Mouse (Mus musculus): ENCODE data around the gene 1700003E16Rik. TPM values are rescaled to one million over a fixed set of nuclear protein-coding genes. Genes with fewer than 3 reads are reported as not detected.

The 1700003E16Rik gene
- polyA plus RNA-seq, 1 experiment from 2014 or later, result 9.4 TPM

DNA sequence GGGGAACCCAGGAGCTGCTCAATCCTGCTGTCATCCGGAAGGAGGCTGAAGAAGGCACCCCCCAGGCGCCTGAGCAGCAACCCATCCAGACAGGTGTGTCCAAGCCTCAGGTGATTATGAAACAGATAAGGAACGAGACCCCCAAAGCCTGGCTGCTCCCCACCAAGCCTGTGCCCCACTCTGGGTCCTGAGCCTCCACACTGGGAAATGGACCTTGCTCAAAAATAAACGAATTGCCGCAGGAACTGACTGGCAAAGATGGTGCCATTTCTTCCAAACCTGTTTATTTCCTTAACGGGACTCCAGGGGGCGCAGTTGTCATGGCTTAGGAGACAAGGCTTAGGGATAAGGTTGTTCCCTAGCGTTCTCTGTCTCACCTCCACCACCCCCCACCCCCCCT, 6.5 kb downstream of the 1700003E16Rik start:
- peak overlapping the region; percentile 42 for H3K4me2 ChIP-seq (ENCODE audit: low read length)
- no peaks in the 10 kb centered on the region for H3K9me3 ChIP-seq (ENCODE audit: control insufficient read depth, low read length)
- under 1% methylated on average over 8 of the region's 8 CpGs for WGBS
- H3K4me1 ChIP-seq (replicated peaks; ENCODE audit: control insufficient read depth, insufficient read depth, low read length), result peaks cover 22% of the 10 kb centered on the region
- no peak overlapping the region for H3K27ac ChIP-seq (ENCODE audit: low read length)
- no peak for ATAC-seq
- peaks cover 32% of the 10 kb centered on the region for H3K27me3 ChIP-seq (replicated peaks; ENCODE audit: control insufficient read depth, insufficient read depth, low read length)
- H3K36me3 ChIP-seq (ENCODE audit: control insufficient read depth, insufficient read depth), result no peaks in the 10 kb centered on the region
- H3K4me3 ChIP-seq (replicated peaks; ENCODE audit: low read length), result peak overlapping the region; percentile 29; the same call in 1 of the 2 replicates
- H3K9ac ChIP-seq (replicated peaks; ENCODE audit: low read depth, low read length), result no peak overlapping the region

DNA sequence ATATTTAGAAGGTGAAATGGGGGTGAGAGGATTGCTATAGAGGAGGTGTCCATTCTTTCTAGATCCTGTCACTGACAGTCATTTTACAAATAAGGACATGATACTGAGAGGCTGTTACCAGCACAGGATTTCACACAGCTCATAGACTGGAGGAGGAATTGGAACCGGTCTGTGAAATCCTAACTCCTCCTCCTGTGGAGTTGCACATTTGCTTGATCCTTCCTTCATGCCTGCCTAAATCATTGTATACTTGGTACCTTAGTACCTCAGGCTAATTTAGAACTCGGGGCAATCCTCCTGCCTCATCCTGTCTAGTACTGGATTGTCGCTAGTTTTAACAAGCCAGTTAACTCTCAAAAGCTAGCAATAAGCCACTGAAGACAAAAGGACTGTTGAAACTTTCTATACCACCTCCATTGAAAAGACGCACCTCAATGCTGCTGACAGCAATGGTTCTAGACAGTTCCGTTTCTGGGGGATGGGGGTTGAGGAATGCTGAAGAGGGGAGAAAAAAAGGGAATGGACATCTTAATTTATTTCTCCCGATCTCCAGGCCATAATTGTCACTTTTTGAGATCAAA, 8.9 kb downstream of the 1700003E16Rik start:
- peak; percentile 37 for ATAC-seq
- H3K4me2 ChIP-seq (ENCODE audit: low read length), result peak overlapping the region; percentile 88

DNA sequence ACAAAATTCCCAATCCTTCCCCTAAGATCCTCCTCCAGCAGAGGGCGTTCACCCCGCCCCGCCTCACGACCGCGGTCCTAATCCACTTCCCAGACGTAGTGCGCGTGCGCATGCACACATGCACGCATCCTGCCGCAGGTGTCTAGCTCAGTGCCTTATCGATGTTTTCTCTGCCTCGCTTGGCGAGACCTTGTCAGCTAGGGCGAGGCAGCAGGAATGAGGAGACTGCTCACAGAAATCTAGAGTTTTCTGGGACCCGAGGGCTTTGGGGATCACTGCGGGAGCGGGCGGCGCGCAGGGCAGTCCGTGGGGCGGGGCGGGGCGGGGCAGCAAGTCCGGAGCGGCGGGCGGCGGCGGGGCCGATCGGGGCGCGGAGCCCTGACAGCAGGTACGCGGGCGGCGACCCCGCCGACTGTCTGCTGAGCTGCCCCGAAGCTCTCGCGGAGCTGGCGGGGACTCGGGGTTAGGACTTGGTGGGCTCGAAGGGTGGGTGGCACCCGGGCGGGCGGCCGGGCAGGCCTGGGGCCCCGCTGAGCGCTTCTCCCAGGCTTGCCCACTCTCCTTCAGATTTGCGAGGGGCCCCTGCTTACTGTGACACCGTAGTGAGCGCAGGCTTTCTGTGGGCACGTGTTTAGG, 9.5 kb downstream of the 1700003E16Rik start, which contains the start of gene Dctn1:
Gene Dctn1 (plus strand): TSS at position 314 of the 636 bp plus-strand sequence.
- H3K4me1 ChIP-seq (replicated peaks; ENCODE audit: control insufficient read depth, insufficient read depth, low read length), result peaks cover 25% of the 10 kb centered on the region
- ATAC-seq, result peak; percentile 86
- under 1% methylated on average over 49 of the region's 58 CpGs for WGBS

More for the DNA sequence above, 8.9 kb downstream of the 1700003E16Rik start:
- H3K27me3 ChIP-seq (replicated peaks; ENCODE audit: control insufficient read depth, insufficient read depth, low read length), result peaks cover 30% of the 10 kb centered on the region
- H3K4me3 ChIP-seq (replicated peaks; ENCODE audit: low read length), result peak overlapping the region; percentile 89
- H3K9ac ChIP-seq (replicated peaks; ENCODE audit: low read depth, low read length), result peak overlapping the region; percentile 89
- H3K4me1 ChIP-seq (replicated peaks; ENCODE audit: control insufficient read depth, insufficient read depth, low read length), result peaks cover 22% of the 10 kb centered on the region
- H3K9me3 ChIP-seq (ENCODE audit: control insufficient read depth, low read length), result no peaks in the 10 kb centered on the region
- no peaks in the 10 kb centered on the region for H3K36me3 ChIP-seq (ENCODE audit: control insufficient read depth, insufficient read depth)
- no peak overlapping the region for H3K27ac ChIP-seq (ENCODE audit: low read length)
- 4% methylated on average over 6 of the region's 6 CpGs for WGBS

DNA sequence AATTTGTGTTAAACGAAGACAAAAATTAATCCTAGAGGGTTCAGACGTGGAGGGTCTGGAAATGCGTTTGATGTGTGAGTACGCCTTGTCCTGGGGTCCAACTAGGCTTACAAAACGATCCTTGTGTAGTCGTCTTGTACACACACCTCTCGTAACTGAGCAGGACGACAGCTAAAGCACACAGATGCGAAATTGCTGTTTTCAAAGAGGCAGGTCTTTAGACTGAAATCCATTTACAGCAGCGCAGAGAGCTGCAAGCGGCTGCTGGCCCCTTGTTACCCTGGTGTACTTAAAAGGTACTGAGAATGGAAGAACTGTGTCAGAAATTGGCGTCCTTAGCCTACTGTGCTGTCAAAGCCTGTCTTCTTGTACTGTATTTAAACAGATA, 10.0 kb downstream of the 1700003E16Rik start:
- Histone ChIP-seq H3K27me3 (replicated peaks; ENCODE audit: control insufficient read depth, insufficient read depth, low read length) (peaks cover 19% of the 10 kb centered on the region), H3K27ac (ENCODE audit: low read length) (peak overlapping the region; percentile 89), H3K9ac (replicated peaks; ENCODE audit: low read depth, low read length) (peak overlapping the region; percentile 89), H3K4me2 (ENCODE audit: low read length) (peak overlapping the region; percentile 88), H3K9me3 (ENCODE audit: control insufficient read depth, low read length) (no peaks in the 10 kb centered on the region), H3K36me3 (ENCODE audit: control insufficient read depth, insufficient read depth) (no peaks in the 10 kb centered on the region), H3K4me1 (replicated peaks; ENCODE audit: control insufficient read depth, insufficient read depth, low read length) (peaks cover 30% of the 10 kb centered on the region), H3K4me3 (replicated peaks; ENCODE audit: low read length) (peak overlapping the region; percentile 89)
- WGBS, result 0% methylated on average over 12 of the region's 12 CpGs
- ATAC-seq, result peak; percentile 13

More for the DNA sequence above, 9.5 kb downstream of the 1700003E16Rik start, which contains the start of gene Dctn1:
- H3K27me3 ChIP-seq (replicated peaks; ENCODE audit: control insufficient read depth, insufficient read depth, low read length), result peaks cover 24% of the 10 kb centered on the region
- peak within 1 kb of the TSS; percentile 89 for H3K27ac ChIP-seq (ENCODE audit: low read length)
- H3K36me3 ChIP-seq (ENCODE audit: control insufficient read depth, insufficient read depth), result no peaks in the 10 kb centered on the region
- no peaks in the 10 kb centered on the region for H3K9me3 ChIP-seq (ENCODE audit: control insufficient read depth, low read length)
- peak within 1 kb of the TSS; percentile 88 for H3K4me2 ChIP-seq (ENCODE audit: low read length)
- H3K4me3 ChIP-seq (replicated peaks; ENCODE audit: low read length), result peak within 1 kb of the TSS; percentile 89
- peak within 1 kb of the TSS; percentile 89 for H3K9ac ChIP-seq (replicated peaks; ENCODE audit: low read depth, low read length)

DNA sequence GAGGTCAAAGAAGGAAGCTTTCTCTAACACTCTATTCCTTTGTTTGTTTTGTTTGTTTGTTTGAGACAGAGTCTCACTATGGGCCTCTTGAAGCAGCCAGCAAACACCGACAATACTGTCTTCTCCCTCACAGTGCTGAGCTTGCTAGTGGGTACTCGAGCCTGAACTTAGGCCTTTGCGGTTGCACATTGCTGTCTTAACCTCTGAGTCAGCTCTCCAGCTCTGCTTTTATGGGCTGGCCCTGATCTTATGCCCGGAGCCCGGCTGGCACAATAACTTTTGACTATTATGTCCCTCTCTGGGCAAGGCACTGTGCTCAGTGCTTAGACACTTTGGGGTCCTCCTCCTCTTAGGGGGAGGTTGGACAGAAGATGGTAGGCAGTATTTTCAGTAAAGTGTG, 13.7 kb downstream of the 1700003E16Rik start:
- Histone ChIP-seq H3K4me2 (ENCODE audit: low read length) (no peak overlapping the region), H3K4me1 (replicated peaks; ENCODE audit: control insufficient read depth, insufficient read depth, low read length) (peaks cover 29% of the 10 kb centered on the region), H3K27me3 (replicated peaks; ENCODE audit: control insufficient read depth, insufficient read depth, low read length) (no peaks in the 10 kb centered on the region), H3K9me3 (ENCODE audit: control insufficient read depth, low read length) (no peaks in the 10 kb centered on the region), H3K36me3 (ENCODE audit: control insufficient read depth, insufficient read depth) (no peaks in the 10 kb centered on the region), H3K9ac (replicated peaks; ENCODE audit: low read depth, low read length) (no peak overlapping the region), H3K4me3 (replicated peaks; ENCODE audit: low read length) (no peak overlapping the region), H3K27ac (ENCODE audit: low read length) (no peak overlapping the region)
- WGBS, result 89% methylated on average over 5 of the region's 5 CpGs
- no peak for ATAC-seq

DNA sequence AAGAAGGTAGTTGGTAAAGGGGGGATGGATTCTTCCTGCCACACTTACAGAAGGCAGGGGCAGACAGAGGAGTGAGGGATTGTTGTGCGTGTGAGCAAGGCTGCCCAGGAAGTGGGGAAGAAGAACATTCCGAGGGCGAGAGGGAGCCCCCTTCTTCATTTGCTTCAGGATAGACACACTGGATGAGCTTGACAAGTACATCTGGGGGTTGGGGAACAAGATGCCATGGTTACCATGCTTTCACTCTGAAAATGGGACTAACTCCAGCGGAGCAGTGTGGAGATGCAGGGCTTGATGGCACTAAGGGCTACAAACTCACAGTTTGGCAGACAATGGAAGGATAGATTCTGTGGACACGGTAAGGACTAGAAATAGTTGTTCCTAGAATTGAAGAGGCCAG, 14.9 kb downstream of the 1700003E16Rik start:
- H3K4me1 ChIP-seq (replicated peaks; ENCODE audit: control insufficient read depth, insufficient read depth, low read length), result peaks cover 29% of the 10 kb centered on the region
- peak overlapping the region; percentile 35 for H3K4me2 ChIP-seq (ENCODE audit: low read length)
- H3K4me3 ChIP-seq (replicated peaks; ENCODE audit: low read length), result peak overlapping the region; percentile 6; the same call in 1 of the 2 replicates
- H3K36me3 ChIP-seq (ENCODE audit: control insufficient read depth, insufficient read depth), result no peaks in the 10 kb centered on the region
- H3K9ac ChIP-seq (replicated peaks; ENCODE audit: low read depth, low read length), result no peak overlapping the region
- no peak for ATAC-seq
- H3K27me3 ChIP-seq (replicated peaks; ENCODE audit: control insufficient read depth, insufficient read depth, low read length), result no peaks in the 10 kb centered on the region
- H3K9me3 ChIP-seq (ENCODE audit: control insufficient read depth, low read length), result no peaks in the 10 kb centered on the region
- H3K27ac ChIP-seq (ENCODE audit: low read length), result no peak overlapping the region
- 77% methylated on average over 5 of the region's 5 CpGs for WGBS

DNA sequence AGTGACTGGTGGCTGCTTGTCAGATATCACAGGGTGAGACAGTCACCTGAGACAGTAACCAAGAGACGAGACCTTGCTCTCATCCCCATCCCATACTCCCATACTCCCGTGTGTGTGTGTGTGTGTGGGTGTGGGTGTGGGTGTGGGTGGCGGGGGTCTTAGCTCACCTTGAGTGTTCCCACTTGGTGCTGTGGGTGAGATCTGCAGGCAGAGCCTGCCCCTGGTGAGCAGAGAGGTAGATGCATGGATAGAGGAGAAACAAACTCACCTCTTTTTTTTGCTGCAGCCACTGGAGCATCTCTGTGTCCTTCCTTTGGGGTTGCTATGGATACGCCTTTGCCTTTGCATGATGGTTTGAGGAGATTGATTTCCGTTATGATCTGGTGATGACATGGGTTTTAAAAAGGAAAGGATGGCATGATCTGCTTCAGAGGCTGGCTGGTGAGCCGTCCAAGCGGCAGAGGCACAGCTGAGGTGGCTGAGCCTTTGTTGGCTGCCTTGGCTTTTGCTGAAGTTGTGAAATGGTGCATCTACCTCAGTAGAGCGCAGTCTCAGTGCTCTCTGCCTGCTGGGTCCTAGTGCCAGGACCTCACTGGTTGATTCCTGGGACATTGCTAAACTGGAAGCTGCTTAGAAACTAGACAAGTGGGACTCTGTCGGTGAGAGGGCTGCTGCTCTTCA, 16.2 kb downstream of the 1700003E16Rik start:
- peak overlapping the region; percentile 38 for H3K4me3 ChIP-seq (replicated peaks; ENCODE audit: low read length)
- 0 out of 2 replicates have a peak overlapping the region, but pooled peaks have one; percentile 17 for H3K9ac ChIP-seq (replicated peaks; ENCODE audit: low read depth, low read length)
- no peaks in the 10 kb centered on the region for H3K9me3 ChIP-seq (ENCODE audit: control insufficient read depth, low read length)
- no peaks in the 10 kb centered on the region for H3K27me3 ChIP-seq (replicated peaks; ENCODE audit: control insufficient read depth, insufficient read depth, low read length)
- ATAC-seq, result peak; percentile 73
- H3K4me2 ChIP-seq (ENCODE audit: low read length), result peak overlapping the region; percentile 35
- WGBS, result 55% methylated on average over 9 of the region's 9 CpGs
- H3K27ac ChIP-seq (ENCODE audit: low read length), result peak overlapping the region; percentile 66
- no peaks in the 10 kb centered on the region for H3K36me3 ChIP-seq (ENCODE audit: control insufficient read depth, insufficient read depth)
- peaks cover 20% of the 10 kb centered on the region for H3K4me1 ChIP-seq (replicated peaks; ENCODE audit: control insufficient read depth, insufficient read depth, low read length)

DNA sequence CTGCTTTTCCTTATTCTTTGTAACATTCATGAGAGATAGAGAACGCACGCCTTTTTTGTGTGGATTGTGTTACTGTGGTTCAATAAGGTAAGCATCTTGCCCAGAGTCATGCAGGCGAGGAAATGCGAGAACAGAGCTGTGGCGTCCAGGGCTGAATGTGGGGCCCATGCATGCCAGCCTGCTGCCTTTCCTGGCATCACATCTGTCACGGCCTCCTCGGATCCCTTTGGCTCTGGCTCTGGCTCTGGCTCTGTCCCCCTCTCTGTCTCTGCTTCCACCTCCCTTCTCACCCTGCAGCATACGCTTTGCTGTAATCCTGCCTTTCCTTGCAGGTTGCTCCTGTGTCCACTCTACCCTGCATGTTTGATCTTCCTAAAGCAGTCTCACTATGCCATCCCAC, 19.8 kb downstream of the 1700003E16Rik start:
- 81% methylated on average over 8 of the region's 8 CpGs for whole genome bisulfite sequencing
- no peak for ATAC-seq

DNA sequence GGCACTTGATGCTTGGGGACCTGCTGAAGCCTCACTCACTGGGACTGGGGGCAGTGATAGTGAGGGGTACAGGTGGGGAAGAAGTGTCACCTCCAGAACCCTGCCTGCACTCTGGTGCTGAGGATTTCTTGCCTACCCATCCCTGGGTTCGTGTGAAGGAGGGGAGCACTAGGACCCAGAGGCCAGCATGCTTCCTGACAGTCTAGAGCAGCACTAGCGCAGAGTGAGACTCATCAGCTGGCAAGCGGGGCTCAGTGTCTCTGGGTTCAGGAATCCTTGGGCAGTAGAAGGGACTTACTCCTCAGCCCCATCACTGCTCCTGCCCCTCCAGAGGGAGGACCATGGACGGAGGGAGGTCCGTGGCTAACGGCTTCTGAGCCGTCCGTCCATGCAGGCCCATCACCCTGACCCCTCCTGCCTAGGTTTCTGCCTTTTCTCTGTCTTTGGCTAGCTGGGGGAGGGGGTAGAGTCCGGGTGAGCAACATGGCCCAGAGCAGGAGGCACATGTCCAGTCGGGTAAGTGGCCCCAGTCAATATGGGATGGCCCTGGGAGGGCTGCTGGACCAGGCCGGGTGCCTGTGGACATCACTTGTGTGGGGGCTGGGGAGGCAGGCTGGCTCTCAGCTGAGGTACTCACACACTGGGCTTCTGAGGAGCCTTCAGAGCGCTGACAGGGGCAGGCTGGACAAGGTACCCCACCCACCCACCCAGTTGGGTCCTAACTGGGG, 23.4 kb downstream of the 1700003E16Rik start:
- H3K4me2 ChIP-seq (ENCODE audit: low read length), result peak overlapping the region; percentile 64
- peak overlapping the region; percentile 71 for H3K9ac ChIP-seq (replicated peaks; ENCODE audit: low read depth, low read length)
- H3K4me3 ChIP-seq (replicated peaks; ENCODE audit: low read length), result peak overlapping the region; percentile 49
- H3K27ac ChIP-seq (ENCODE audit: low read length), result no peak overlapping the region
- peaks cover 12% of the 10 kb centered on the region for H3K36me3 ChIP-seq (ENCODE audit: control insufficient read depth, insufficient read depth)
- 13% methylated on average over 12 of the region's 12 CpGs for WGBS
- H3K4me1 ChIP-seq (replicated peaks; ENCODE audit: control insufficient read depth, insufficient read depth, low read length), result peaks cover 12% of the 10 kb centered on the region
- no peaks in the 10 kb centered on the region for H3K9me3 ChIP-seq (ENCODE audit: control insufficient read depth, low read length)
- peak; percentile 87 for ATAC-seq
- H3K27me3 ChIP-seq (replicated peaks; ENCODE audit: control insufficient read depth, insufficient read depth, low read length), result no peaks in the 10 kb centered on the region

More for the DNA sequence above, 19.8 kb downstream of the 1700003E16Rik start:
- Histone ChIP-seq H3K4me1 (replicated peaks; ENCODE audit: control insufficient read depth, insufficient read depth, low read length) (peaks cover 26% of the 10 kb centered on the region), H3K9ac (replicated peaks; ENCODE audit: low read depth, low read length) (no peak overlapping the region), H3K4me3 (replicated peaks; ENCODE audit: low read length) (no peak overlapping the region), H3K27me3 (replicated peaks; ENCODE audit: control insufficient read depth, insufficient read depth, low read length) (no peaks in the 10 kb centered on the region), H3K27ac (ENCODE audit: low read length) (no peak overlapping the region), H3K36me3 (ENCODE audit: control insufficient read depth, insufficient read depth) (no peaks in the 10 kb centered on the region), H3K4me2 (ENCODE audit: low read length) (no peak overlapping the region), H3K9me3 (ENCODE audit: control insufficient read depth, low read length) (no peaks in the 10 kb centered on the region)
